Mouse (Mus musculus) hindbrain, embryonic 16.5 days (tissue): ENCODE results near the gene Myh14. TPM values are rescaled to one million over a fixed set of nuclear protein-coding genes. Genes with fewer than 3 reads are reported as not detected.

Source experiments
- ATAC-seq: fragments of 200-750 bp; cut with Nextera tagmentation; 2 replicates; pipeline ENCODE4 v1.8.0; 2017; ENCODE audit warnings: moderate TSS enrichment, moderate library complexity
- H3K27ac ChIP-seq: fragments of 300-500 bp; sonication (generic); 2 replicates; pipeline ENCODE4 v1.5.1; 2014; ENCODE audit warnings: low read depth, mild to moderate bottlenecking, control low read depth, low read length, moderate library complexity
- H3K27me3 ChIP-seq: fragments of 300-500 bp; sonication (generic); replicated peaks from 2 replicates; pipeline ENCODE4 v1.6.1; 2014; ENCODE audit warnings: low read length; ENCODE audit not compliant: control insufficient read depth, insufficient read depth
- H3K36me3 ChIP-seq: fragments of 300-500 bp; sonication (generic); 2 replicates; pipeline ENCODE4 v1.6.1; 2014; ENCODE audit warnings: mild to moderate bottlenecking, low read length, moderate library complexity, mixed read lengths; ENCODE audit not compliant: control insufficient read depth, insufficient read depth
- H3K4me1 ChIP-seq: fragments of 300-500 bp; sonication (generic); 2 replicates; pipeline ENCODE4 v1.6.1; 2014; ENCODE audit warnings: low read depth, low read length; ENCODE audit not compliant: control insufficient read depth, insufficient read depth
- H3K4me2 ChIP-seq: fragments of 300-500 bp; sonication (generic); 2 replicates; pipeline ENCODE4 v1.6.1; 2014; ENCODE audit warnings: mild to moderate bottlenecking, low read length, control low read depth, moderate library complexity
- H3K4me3 ChIP-seq: fragments of 300-500 bp; sonication (generic); 2 replicates; pipeline ENCODE4 v1.5.1; 2014; ENCODE audit warnings: mild to moderate bottlenecking, low read length, control low read depth, moderate library complexity
- H3K9ac ChIP-seq: fragments of 300-500 bp; sonication (generic); 2 replicates; pipeline ENCODE4 v1.6.1; 2014; ENCODE audit warnings: low read depth, mild to moderate bottlenecking, control low read depth, low read length, moderate library complexity
- H3K9me3 ChIP-seq: fragments of 300-500 bp; sonication (generic); 2 replicates; pipeline ENCODE4 v1.6.1; 2014; ENCODE audit warnings: mild to moderate bottlenecking, low read length, moderate library complexity; ENCODE audit not compliant: control insufficient read depth
- WGBS: fragments of 180-500 bp; shearing (Covaris S2); extraction: QIAGEN DNeasy Blood & Tissue Kit; methylation state at CpG from one replicate; pipeline ENCODE4 v1.1.7; 2014; 5-methylcytosine and 5-hydroxymethylcytosine counted together
- polyA plus RNA-seq: library from polyadenylated mRNA; unstranded; fragments of >200 nt; fragmentation: Nextera tagmentation; extraction: Ambion mirVana; gene quantifications from 2 replicates; pipeline ENCODE4 v1.2.1, GENCODE M21; 2015

The Myh14 gene
- polyA plus RNA-seq, 1 experiment from 2014 or later = 8.0 TPM

DNA sequence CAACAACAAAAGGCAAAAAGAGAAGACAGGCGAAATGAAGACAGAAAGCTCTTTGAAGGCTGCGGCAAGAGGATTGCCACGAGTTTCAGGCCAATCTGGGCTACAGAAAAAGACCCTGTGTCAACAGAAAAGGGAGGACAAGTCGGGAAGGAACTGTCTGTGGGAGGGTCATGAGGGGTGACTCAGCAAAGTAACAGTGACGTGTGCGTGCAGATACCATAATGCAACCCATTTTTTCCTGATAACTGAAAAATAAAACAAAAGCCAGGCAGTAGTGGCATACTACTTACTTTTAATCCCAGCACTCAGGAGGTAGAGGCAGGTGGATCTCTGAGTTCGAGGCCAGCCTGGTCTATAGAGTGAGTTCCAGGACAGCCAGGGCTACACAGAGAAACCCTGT lies 27.3 kb upstream of the Myh14 start:
- Histone ChIP-seq H3K4me1 (peaks cover 7% of the 10 kb centered on the region), H3K27ac (no peak overlapping the region), H3K9me3 (no peaks in the 10 kb centered on the region), H3K36me3 (no peaks in the 10 kb centered on the region), H3K9ac (no peak overlapping the region), H3K27me3 (no peaks in the 10 kb centered on the region), H3K4me3 (no peak overlapping the region), H3K4me2 (no peak overlapping the region)
- no peak for ATAC-seq
- 72% methylated on average over 7 of the region's 7 CpGs for WGBS

DNA sequence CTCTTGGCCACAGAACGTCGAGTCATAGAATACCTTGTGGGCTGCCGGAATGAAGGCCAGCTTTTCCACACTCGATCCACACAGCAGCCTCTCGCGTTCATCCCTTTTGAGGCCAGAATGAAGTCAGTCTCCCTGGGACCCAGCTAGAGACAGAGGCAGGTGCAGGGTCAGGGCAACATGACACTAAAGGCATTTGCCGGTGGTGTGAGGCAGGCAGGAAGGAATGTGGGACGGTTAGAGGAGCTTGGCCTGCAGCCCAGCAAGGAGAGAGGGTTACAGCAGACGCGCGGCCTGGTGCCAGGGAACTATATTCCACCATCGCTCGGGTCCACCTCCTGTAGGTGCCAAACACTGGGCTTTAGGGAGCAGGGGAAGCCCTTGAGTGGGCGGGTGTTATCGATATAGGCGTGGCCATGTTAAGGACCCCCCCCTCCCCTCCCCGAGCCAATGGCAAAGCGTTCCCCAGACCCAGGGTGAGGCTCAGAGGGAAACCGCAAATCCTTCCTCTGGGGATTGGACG lies 26.6 kb upstream of the Myh14 start:
- no peak overlapping the region for H3K4me3 ChIP-seq
- WGBS = 14% methylated on average over 20 of the region's 20 CpGs
- no peak overlapping the region for H3K9ac ChIP-seq
- no peak overlapping the region for H3K27ac ChIP-seq
- H3K4me2 ChIP-seq = 0 out of 2 replicates have a peak overlapping the region, but pooled peaks have one; percentile 4
- no peaks in the 10 kb centered on the region for H3K27me3 ChIP-seq
- peaks cover 7% of the 10 kb centered on the region for H3K4me1 ChIP-seq
- H3K36me3 ChIP-seq = no peaks in the 10 kb centered on the region
- H3K9me3 ChIP-seq = no peaks in the 10 kb centered on the region
- ATAC-seq = no peak

DNA sequence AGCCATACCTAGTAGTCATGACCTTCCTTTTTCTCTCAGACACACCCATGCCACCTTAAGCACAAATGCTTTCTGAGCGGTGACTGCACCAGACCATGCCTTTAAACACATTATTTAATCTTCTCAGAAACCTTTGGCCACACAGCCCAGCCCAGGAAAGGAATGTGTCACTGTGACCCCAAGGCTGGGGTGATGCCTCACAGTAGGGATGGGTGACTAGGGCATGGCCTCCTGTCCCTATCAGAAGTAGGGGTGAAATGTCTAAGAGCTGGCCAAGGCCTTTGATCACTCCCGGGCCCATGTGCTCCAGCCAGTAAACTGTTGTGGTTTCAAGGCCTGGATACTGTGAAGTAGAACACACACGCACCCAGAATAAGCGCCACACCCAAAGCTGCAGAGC lies 24.6 kb upstream of the Myh14 start:
- H3K4me2 ChIP-seq = no peak overlapping the region
- no peak overlapping the region for H3K9ac ChIP-seq
- no peak overlapping the region for H3K27ac ChIP-seq
- ATAC-seq = no peak
- H3K4me1 ChIP-seq = peaks cover 7% of the 10 kb centered on the region
- WGBS = 90% methylated on average over 4 of the region's 4 CpGs
- H3K36me3 ChIP-seq = no peaks in the 10 kb centered on the region
- H3K9me3 ChIP-seq = no peaks in the 10 kb centered on the region
- H3K27me3 ChIP-seq = no peaks in the 10 kb centered on the region
- H3K4me3 ChIP-seq = no peak overlapping the region

DNA sequence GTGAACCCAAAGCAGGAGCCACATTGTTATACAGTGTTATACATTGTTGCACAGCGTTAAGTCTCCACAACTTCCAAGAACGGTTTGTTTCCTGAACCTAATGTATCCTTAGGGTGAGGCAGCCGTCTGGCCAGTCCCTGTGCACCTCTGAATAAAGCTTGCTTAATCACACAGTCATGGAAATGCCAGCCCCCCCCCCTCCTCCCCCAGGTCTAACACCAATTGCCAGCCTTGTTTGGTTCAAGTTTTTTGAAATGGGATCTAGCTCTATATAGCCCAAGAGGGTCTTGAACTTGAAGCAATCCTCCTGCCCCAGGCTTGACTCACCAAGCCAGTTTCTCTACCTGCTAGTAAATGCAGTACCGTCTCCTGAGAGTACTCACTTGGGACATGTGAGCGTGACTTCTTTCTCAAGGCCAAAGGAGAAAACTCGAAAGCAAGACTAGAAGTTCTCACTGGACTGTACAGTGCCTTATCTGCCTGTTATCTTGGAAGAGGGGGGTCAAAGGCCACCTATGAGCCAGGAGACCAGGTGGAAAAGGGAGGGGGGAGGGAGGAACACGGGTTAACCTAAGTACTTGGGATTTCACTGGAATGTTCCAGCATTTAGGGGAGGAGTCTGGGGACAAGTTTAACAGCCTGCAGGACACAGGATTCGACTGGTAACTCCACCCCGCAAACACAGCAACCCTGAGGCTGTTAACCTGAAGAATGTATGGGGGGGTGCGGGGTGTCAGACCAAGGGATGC lies 23.0 kb upstream of the Myh14 start:
- Histone ChIP-seq H3K27ac (no peak overlapping the region), H3K36me3 (no peaks in the 10 kb centered on the region), H3K4me2 (no peak overlapping the region), H3K27me3 (no peaks in the 10 kb centered on the region), H3K4me3 (no peak overlapping the region), H3K9ac (no peak overlapping the region), H3K4me1 (peaks cover 7% of the 10 kb centered on the region), H3K9me3 (no peaks in the 10 kb centered on the region)
- WGBS = 78% methylated on average over 10 of the region's 10 CpGs
- no peak for ATAC-seq

DNA sequence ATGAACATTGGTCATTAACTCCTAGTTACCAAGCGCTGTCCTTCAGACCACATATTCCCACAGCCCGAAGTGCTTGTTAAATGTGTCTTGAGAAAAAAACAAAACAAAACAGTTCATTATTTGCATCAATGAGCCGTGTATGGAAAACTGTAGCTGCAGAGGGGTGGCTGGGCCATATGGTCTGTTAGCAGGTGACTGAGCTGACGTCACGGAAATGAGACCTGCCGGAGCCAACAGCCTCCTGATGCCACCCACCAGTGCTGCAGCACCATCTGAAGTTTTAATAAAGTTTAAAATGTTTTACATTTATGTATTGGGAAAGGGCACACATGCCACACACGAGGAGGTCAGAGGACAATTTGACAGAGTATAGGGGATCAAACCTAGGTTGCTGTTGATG lies 18.7 kb upstream of the Myh14 start:
- Histone ChIP-seq H3K9ac (no peak overlapping the region), H3K4me2 (no peak overlapping the region), H3K36me3 (no peaks in the 10 kb centered on the region), H3K4me3 (no peak overlapping the region), H3K27ac (no peak overlapping the region), H3K9me3 (no peaks in the 10 kb centered on the region), H3K27me3 (no peaks in the 10 kb centered on the region), H3K4me1 (peaks cover 3% of the 10 kb centered on the region; the same call in 1 of the 2 replicates)
- 86% methylated on average over 7 of the region's 7 CpGs for WGBS
- ATAC-seq = no peak

DNA sequence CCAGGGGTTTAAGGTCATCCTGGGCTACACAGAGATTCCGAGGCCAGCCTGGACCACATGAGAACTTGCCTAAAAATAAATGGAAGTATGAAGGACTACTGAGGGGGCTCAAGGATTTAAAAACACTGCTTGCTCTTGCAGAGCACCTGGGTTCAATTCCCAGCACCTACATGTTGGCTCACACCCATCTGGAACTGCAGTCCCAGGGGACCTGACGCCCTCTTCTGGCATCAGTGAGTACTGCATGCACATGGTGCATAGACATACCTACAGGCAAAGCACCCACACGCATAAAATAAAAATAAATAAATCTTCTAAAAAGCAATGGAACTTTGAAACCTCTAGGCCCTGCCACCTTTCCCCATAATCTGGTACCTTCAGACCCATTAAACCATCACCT lies 18.2 kb upstream of the Myh14 start:
- Histone ChIP-seq H3K36me3 (no peaks in the 10 kb centered on the region), H3K9ac (no peak overlapping the region), H3K4me3 (no peak overlapping the region), H3K27me3 (no peaks in the 10 kb centered on the region), H3K9me3 (no peaks in the 10 kb centered on the region), H3K4me1 (peaks cover 3% of the 10 kb centered on the region; the same call in 1 of the 2 replicates), H3K27ac (no peak overlapping the region), H3K4me2 (no peak overlapping the region)
- no peak for ATAC-seq
- 74% methylated on average over 3 of the region's 3 CpGs for WGBS

GRCm38 (mm10) chr7:44685531-44686402 lies 15.1 kb upstream of the Myh14 start:
- peak; percentile 34 for ATAC-seq
- Histone ChIP-seq H3K4me2 (no peak overlapping the region), H3K27ac (no peak overlapping the region), H3K9me3 (no peaks in the 10 kb centered on the region), H3K4me3 (no peak overlapping the region), H3K4me1 (peaks cover 3% of the 10 kb centered on the region; the same call in 1 of the 2 replicates), H3K27me3 (no peaks in the 10 kb centered on the region), H3K36me3 (no peaks in the 10 kb centered on the region), H3K9ac (no peak overlapping the region)
- WGBS = 59% methylated on average over 16 of the region's 17 CpGs

GRCm38 (mm10) chr7:44683656-44684055 lies 13.0 kb upstream of the Myh14 start:
- Histone ChIP-seq H3K27me3 (no peaks in the 10 kb centered on the region), H3K4me1 (peaks cover 3% of the 10 kb centered on the region; the same call in 1 of the 2 replicates), H3K27ac (no peak overlapping the region), H3K9me3 (no peaks in the 10 kb centered on the region), H3K36me3 (no peaks in the 10 kb centered on the region), H3K4me3 (no peak overlapping the region), H3K9ac (no peak overlapping the region), H3K4me2 (no peak overlapping the region)
- ATAC-seq = no peak
- 83% methylated on average over 8 of the region's 8 CpGs for WGBS

DNA sequence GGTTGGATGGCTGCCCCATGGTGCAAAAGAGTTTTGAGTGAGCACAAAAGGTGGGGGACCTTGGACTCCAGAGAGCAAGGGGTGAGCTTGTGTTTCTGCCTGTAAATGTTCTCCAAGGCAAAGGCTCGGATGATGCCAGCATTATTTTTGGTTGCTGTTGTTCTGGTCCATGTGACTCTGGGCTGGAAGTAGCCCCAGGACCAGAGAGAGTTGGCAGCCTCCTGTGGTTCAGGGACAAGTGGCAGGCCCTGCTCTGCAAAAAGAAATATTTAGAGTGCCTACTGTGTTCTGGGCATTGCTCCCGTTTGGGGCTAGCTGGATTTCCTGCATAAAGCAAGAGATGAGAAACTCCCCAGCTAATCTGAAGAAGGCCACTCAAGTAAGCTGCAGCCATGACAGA lies 6.0 kb upstream of the Myh14 start:
- no peak overlapping the region for H3K4me3 ChIP-seq
- H3K4me2 ChIP-seq = no peak overlapping the region
- H3K4me1 ChIP-seq = no peaks in the 10 kb centered on the region
- no peak overlapping the region for H3K27ac ChIP-seq
- peak; percentile 74; the same call in 1 of the 2 replicates for ATAC-seq
- H3K9me3 ChIP-seq = no peaks in the 10 kb centered on the region
- no peaks in the 10 kb centered on the region for H3K27me3 ChIP-seq
- no peaks in the 10 kb centered on the region for H3K36me3 ChIP-seq
- WGBS = 54% methylated on average over 2 of the region's 2 CpGs
- H3K9ac ChIP-seq = no peak overlapping the region
